Mouse (Mus musculus): Measurements from ENCODE around the gene Smco3.

Gene Smco3

GRCm38 (mm10) chr6:136847267-136847666 is 12.0 kb upstream of the Smco3 start:
- no peak for DNase-seq (ENCODE audit: low read depth)

- DNase-seq (ENCODE audit: low read depth) = no peak
Measured at GRCm38 (mm10) chr6:136845706-136846480, 10.6 kb upstream of the Smco3 start.

DNA sequence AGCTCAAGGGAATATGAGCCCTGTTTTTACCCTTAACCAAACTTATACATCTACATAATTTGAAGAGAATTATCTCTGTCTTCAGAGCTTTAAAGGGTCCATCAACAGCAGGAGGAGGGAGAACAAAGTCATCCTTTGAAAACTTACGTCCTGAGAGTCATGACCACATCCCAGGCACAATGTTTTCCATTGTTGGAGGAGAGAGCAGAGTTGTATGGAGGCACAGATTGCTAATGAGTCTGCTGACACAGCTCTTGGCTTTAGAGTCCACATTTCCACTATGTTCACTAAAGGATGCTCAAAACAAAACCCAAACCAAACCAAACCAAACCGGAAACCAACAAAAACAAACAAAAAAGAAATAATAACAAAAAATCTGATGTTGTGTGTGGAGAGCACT is 9.7 kb upstream of the Smco3 start:
- DNase-seq (ENCODE audit: low read depth) = no peak

DNA sequence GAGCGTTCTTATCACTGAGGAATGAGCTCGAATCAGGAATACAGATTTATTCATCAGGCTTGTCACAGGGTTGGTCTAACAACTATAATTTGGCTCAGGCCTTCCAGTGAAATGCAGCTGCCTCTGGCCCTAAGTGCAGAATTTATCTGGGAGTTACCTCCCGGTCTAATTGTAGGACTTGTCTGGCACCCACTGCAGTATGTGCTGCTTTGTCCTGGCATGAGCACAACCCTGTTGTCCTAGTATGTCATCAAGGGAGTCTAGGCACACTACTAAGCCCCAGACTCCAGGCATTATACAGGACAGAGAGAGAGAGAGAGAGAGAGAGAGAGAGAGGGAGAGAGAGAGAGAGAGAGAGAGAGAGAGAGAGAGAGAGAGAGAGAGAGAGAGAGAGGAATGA is 2.1 kb upstream of the Smco3 start:
- no peak for DNase-seq (ENCODE audit: low read depth)

DNA sequence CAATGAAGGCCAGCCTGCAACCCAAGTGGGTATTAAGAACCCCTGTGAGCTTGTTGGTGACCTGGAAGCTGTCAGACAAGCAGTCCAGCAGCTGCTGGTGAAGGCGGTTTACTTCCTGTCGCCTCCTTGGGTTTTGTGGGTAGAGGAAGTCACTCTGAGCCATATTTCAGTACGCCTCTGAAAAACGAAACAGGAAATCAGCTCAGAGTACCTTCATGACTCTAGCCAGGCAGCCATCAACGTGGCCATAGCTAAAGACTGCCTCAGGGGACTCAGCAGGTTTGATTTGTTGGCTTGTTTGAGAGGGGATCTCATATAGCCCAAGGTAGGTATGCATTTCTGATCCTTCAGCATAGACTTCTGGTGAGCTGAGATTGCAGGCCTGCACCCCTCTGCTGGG is 3.5 kb downstream of the Smco3 start:
- no peak for DNase-seq (ENCODE audit: low read depth)

- DNase-seq (ENCODE audit: low read depth) = no peak
Measured at GRCm38 (mm10) chr6:136828681-136829080, 6.6 kb downstream of the Smco3 start.

DNA sequence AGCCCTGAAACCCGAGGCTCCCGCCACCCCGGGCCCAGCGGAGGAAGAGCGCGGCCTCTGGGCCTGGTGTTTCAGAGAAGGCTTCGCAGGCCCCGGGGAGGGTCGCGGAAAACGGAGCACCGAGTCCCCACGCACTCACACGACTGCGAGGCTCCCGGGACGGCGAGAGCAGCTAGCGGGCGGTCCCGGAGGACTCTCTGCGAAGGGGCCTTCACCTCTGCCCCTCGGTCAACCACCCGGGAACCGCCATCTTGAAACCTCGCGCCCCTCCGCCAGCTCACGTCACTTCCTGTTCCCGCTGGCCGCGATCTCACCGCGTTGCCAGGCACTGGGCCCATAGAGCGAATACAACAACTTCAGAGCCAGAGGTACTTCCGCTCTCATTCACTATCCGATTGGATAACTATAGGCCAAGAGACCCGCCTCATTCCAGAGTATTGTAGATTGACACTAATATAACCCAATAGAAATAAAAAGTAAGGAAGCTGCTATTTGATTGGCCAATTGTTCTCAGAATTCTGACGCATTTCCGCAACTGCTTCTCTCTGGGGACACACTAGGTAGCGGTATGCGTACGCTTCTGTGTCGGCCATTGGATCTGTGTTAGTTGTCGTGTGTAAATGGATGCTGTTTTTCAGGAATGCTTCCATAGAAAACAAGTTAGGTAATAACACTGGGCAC is 7.2 kb downstream of the Smco3 start, which contains the start of gene Wbp11:
Wbp11 (minus strand) TSS at position 353 of the 681 bp plus-strand sequence.
- DNase-seq (ENCODE audit: low read depth) = peak; percentile 85

- DNase-seq (ENCODE audit: low read depth) = no peak
Measured at GRCm38 (mm10) chr6:136827516-136827880, 7.8 kb downstream of the Smco3 start, which contains the start of gene BC049715. BC049715 (plus strand) TSS chr6:136827626.

- DNase-seq (ENCODE audit: low read depth) = no peak
Measured at GRCm38 (mm10) chr6:136827116-136827515, 8.1 kb downstream of the Smco3 start.

- no peak for DNase-seq (ENCODE audit: low read depth)
Measured at GRCm38 (mm10) chr6:136824987-136825386, 10.3 kb downstream of the Smco3 start.

- no peak for DNase-seq (ENCODE audit: low read depth)
Measured at GRCm38 (mm10) chr6:136821086-136821485, 14.2 kb downstream of the Smco3 start.

GRCm38 (mm10) chr6:136820381-136820780 is 14.9 kb downstream of the Smco3 start:
- no peak for DNase-seq (ENCODE audit: low read depth)

- no peak for DNase-seq (ENCODE audit: low read depth)
Measured at GRCm38 (mm10) chr6:136817549-136817948, 17.7 kb downstream of the Smco3 start.

- DNase-seq (ENCODE audit: low read depth) = no peak
Measured at GRCm38 (mm10) chr6:136816826-136817225, 18.4 kb downstream of the Smco3 start.

- no peak for DNase-seq (ENCODE audit: low read depth)
Measured at GRCm38 (mm10) chr6:136815381-136815780, 19.9 kb downstream of the Smco3 start.

DNA sequence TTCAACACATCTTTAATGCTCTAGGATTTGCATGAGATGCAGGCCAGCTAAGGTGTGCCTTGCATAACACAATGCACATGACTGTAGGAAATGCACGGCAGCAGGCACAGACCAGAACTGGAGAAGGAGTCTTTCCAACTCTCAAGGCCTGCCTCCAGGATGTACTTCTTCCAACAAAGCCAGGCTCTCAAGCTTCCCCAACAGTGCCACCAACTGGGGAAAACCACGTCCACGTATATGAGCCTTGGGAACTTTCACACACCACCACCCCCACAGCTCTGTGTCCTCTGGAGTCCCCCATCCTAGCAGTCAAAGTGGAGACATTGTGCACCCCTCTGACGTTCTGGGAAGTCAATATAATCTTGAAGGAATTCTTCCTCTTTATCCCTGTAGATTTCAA is 22.1 kb downstream of the Smco3 start:
- no peak for DNase-seq (ENCODE audit: low read depth)

DNA sequence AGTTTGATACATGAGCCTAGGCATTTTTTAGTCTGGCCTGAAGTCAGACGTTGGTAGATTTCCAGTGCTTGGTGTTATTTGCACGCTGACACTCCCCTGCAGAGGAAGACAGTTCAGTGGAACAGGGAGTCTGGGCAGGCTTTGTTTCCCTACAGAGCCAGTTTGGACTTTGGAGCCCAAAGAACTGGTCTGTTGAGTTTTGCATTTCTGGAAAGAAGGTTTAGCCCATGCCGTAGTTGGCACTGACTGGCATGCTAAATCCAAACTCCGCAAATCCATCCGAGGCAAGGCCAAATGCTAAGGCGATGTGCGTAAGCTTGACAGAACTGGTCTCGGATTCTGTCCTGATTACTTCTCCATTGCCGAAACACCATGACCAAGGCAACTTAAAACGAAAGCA is 24.1 kb downstream of the Smco3 start:
- DNase-seq (ENCODE audit: low read depth) = no peak

DNA sequence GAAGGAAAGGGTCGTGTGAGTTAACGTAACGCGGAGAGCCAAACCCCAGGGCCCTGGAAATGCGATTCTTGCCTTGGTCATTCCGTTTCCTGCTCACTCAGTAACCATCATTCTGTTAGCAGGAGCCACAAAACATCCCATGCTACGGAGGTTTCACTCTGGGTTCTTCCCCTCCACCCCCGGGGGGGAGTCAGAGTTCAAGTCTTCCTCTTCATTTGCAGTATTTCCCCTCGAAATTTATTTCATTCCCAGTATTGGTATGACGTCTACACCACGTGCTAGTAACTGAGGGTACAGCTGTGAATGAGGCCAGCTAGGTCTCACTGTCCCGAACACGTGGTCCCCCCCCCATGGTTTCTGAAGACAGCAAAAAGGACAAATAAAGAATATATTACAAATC is 25.6 kb downstream of the Smco3 start:
- DNase-seq (ENCODE audit: low read depth) = no peak

- DNase-seq (ENCODE audit: low read depth) = peak; percentile 82
Measured at GRCm38 (mm10) chr6:136809077-136809476, 26.2 kb downstream of the Smco3 start.

GRCm38 (mm10) chr6:136808631-136809046 is 26.6 kb downstream of the Smco3 start:
- DNase-seq (ENCODE audit: low read depth) = no peak

GRCm38 (mm10) chr6:136808014-136808417 is 27.2 kb downstream of the Smco3 start, which contains the start of gene H2afj:
H2afj (plus strand) TSS chr6:136808244.
- DNase-seq (ENCODE audit: low read depth) = peak; percentile 94

DNA sequence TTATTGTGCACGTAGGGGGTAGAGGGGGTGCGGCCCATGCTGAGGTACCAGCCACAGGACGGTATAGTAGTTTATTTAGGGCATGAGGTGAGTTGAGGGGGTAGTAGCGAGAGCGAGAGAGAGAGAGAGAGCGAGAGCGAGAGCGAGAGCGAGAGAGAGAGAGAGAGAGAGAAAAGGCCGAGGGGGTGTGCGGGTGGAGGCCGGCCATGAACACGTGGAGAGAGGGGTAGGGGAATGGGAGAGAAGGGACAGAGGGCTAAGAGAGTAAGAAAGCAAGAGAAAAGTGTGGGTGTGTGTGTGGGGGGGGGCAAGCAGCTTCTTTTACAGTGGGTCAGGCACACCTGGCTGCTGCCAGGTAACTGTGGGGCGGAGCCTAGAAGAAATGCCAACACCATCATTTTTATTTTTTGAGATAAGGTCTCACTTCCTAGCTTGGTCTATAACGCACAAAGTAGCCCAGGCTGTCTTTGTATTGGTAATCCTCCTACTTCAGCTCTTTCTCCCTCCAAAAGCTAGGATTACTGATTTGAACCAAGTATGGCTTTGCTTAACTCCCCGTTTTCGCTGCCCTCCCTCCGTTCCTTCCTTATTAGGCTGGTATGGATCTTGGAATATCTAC is 27.7 kb downstream of the Smco3 start:
- DNase-seq (ENCODE audit: low read depth) = no peak

- DNase-seq (ENCODE audit: low read depth) = no peak
Measured at GRCm38 (mm10) chr6:136806819-136807218, 28.4 kb downstream of the Smco3 start.

Data from c-Kit-positive CD71-negative TER-119-negative erythroid progenitor cells, embryonic 14.5 days (primary cell).